ENCODE assay signal across 22 mouse cellular contexts in genomic region chr3:69433580-69433979, GRCm38 (mm10).
DNase-seq lines count a peak whose midpoint lies in the region; ATAC-seq and TF ChIP-seq lines count a peak whose summit lies in the region.
"Had no signal": no experiment of that assay in that cellular context is flagged by ENCODE, and none has a peak within 500 bp of the region (broad histone marks: within the 10 kb centered on the region; RNA-seq: fewer than 3 reads in every experiment).

No protein-coding gene starts in this region.

- TF ChIP-seq CTCF in midbrain, postnatal 0 days (IDR thresholded peaks at IDR 0.05): no peak

- no peaks in the 10 kb centered on the region for H3K36me3 ChIP-seq in heart, embryonic 15.5 days
- H3K36me3 ChIP-seq in midbrain, postnatal 0 days (ENCODE audit: insufficient read depth, low read length): no peaks in the 10 kb centered on the region
- no peaks in the 10 kb centered on the region for H3K36me3 ChIP-seq in midbrain, embryonic 14.5 days (ENCODE audit: control insufficient read depth, insufficient read depth, low read length)
- H3K36me3 ChIP-seq: forebrain, embryonic 15.5 days; kidney, embryonic 15.5 days; neural tube, embryonic 12.5 days; stomach, embryonic 15.5 days had no signal

- no peak for ATAC-seq in heart, embryonic 15.5 days (replicated peaks; ENCODE audit: insufficient number of reproducible peaks, insufficient read depth, low FRiP score, low read depth)
- ATAC-seq in midbrain, postnatal 0 days (ENCODE audit: low FRiP score): no peak
- no peak for ATAC-seq in midbrain, embryonic 14.5 days (ENCODE audit: low FRiP score, low TSS enrichment)
- no peak for ATAC-seq in inflammation-experienced regulatory T-cells, adult 6 months
- ATAC-seq: forebrain, embryonic 15.5 days; lung, postnatal 0 days had no signal

- H3K4me2 ChIP-seq in heart, embryonic 15.5 days: peak overlapping the region; percentile 17; the same call in 1 of the 2 replicates
- H3K4me2 ChIP-seq in midbrain, postnatal 0 days (ENCODE audit: low read depth, low read length, poor library complexity, severe bottlenecking): no peak overlapping the region
- H3K4me2 ChIP-seq in midbrain, embryonic 14.5 days (ENCODE audit: low read length): no peak overlapping the region
- H3K4me2 ChIP-seq: forebrain, embryonic 15.5 days; kidney, embryonic 15.5 days; neural tube, embryonic 12.5 days; stomach, embryonic 15.5 days had no signal

- H3K4me1 ChIP-seq in heart, embryonic 15.5 days (replicated peaks): peaks cover 9% of the 10 kb centered on the region
- no peaks in the 10 kb centered on the region for H3K4me1 ChIP-seq in midbrain, postnatal 0 days (ENCODE audit: insufficient read depth, low read length)
- H3K4me1 ChIP-seq in midbrain, embryonic 14.5 days (ENCODE audit: control insufficient read depth, insufficient read depth, low read length): no peaks in the 10 kb centered on the region
- H3K4me1 ChIP-seq: kidney, embryonic 15.5 days; neural tube, embryonic 12.5 days; stomach, embryonic 15.5 days had no signal

- DNase-seq in gastrocnemius, postnatal 14 days: peak; percentile 5
- DNase-seq in gastrocnemius, postnatal 36 days: no peak
- no peak for DNase-seq in heart, adult 8-10 months (ENCODE audit: low spot score)
- DNase-seq in midbrain, postnatal 0 days (ENCODE audit: low spot score): peak; percentile 14
- DNase-seq in midbrain, embryonic 14.5 days: no peak
- DNase-seq: adrenal gland, postnatal 36 days; cerebellum, adult 9-10 months; heart, postnatal 10 days; kidney, adult 11 months; kidney, postnatal 36 days; layer of hippocampus, postnatal 36 days; right cerebral cortex, adult 18-20 months; right cerebral cortex, postnatal 4 days; thymus, postnatal 25 days had no signal

- H3K9ac ChIP-seq in heart, embryonic 15.5 days: no peak overlapping the region
- H3K9ac ChIP-seq in midbrain, postnatal 0 days (replicated peaks; ENCODE audit: low read length, poor library complexity, severe bottlenecking): no peak overlapping the region
- H3K9ac ChIP-seq in midbrain, embryonic 14.5 days (replicated peaks; ENCODE audit: low read length): no peak overlapping the region
- H3K9ac ChIP-seq: forebrain, embryonic 15.5 days; kidney, embryonic 15.5 days; neural tube, embryonic 12.5 days; stomach, embryonic 15.5 days had no signal

- H3K27ac ChIP-seq in heart, embryonic 15.5 days: peak overlapping the region; percentile 52
- no peak overlapping the region for H3K27ac ChIP-seq in midbrain, postnatal 0 days (ENCODE audit: low read depth, low read length)
- H3K27ac ChIP-seq in midbrain, embryonic 14.5 days (replicated peaks; ENCODE audit: low read depth, low read length): no peak overlapping the region
- H3K27ac ChIP-seq: forebrain, embryonic 15.5 days; kidney, embryonic 15.5 days; macrophage; neural tube, embryonic 12.5 days; stomach, embryonic 15.5 days had no signal

- 86% methylated on average over 10 of the region's 10 CpGs for WGBS in heart, embryonic 15.5 days
- 87% methylated on average over 10 of the region's 10 CpGs for WGBS in midbrain, postnatal 0 days
- 91% methylated on average over 10 of the region's 10 CpGs for WGBS in midbrain, embryonic 14.5 days

- intact Hi-C loops in gastrocnemius, postnatal 14 days (cut with DNase I; ENCODE audit: low total_unique reads): no loop called here
- intact Hi-C loops in gastrocnemius, postnatal 36 days (cut with DNase I): no loop called here

- H3K4me3 ChIP-seq in heart, embryonic 15.5 days: no peak overlapping the region
- H3K4me3 ChIP-seq in midbrain, postnatal 0 days (ENCODE audit: low read depth, low read length): no peak overlapping the region
- H3K4me3 ChIP-seq in midbrain, embryonic 14.5 days (replicated peaks; ENCODE audit: low read depth, low read length): no peak overlapping the region
- H3K4me3 ChIP-seq: forebrain, embryonic 15.5 days; kidney, embryonic 15.5 days; neural tube, embryonic 12.5 days; stomach, embryonic 15.5 days had no signal

- H3K9me3 ChIP-seq in heart, embryonic 15.5 days (replicated peaks): no peaks in the 10 kb centered on the region
- H3K9me3 ChIP-seq in midbrain, postnatal 0 days (ENCODE audit: low read length): no peaks in the 10 kb centered on the region
- no peaks in the 10 kb centered on the region for H3K9me3 ChIP-seq in midbrain, embryonic 14.5 days (ENCODE audit: control insufficient read depth, low read length)
- H3K9me3 ChIP-seq: forebrain, embryonic 15.5 days; kidney, embryonic 15.5 days; neural tube, embryonic 12.5 days; stomach, embryonic 15.5 days had no signal

- no peaks in the 10 kb centered on the region for H3K27me3 ChIP-seq in heart, embryonic 15.5 days
- H3K27me3 ChIP-seq in midbrain, postnatal 0 days (ENCODE audit: insufficient read depth, low read length): no peaks in the 10 kb centered on the region
- H3K27me3 ChIP-seq in midbrain, embryonic 14.5 days (ENCODE audit: control insufficient read depth, insufficient read depth, low read length): no peaks in the 10 kb centered on the region
- H3K27me3 ChIP-seq: forebrain, embryonic 15.5 days; kidney, embryonic 15.5 days; neural tube, embryonic 12.5 days; stomach, embryonic 15.5 days had no signal

Comparison
In these comparisons a context has a peak if more than half of its experiments do, and no peak if none do; other contexts are left out.
1. DNase-seq: peak in gastrocnemius, postnatal 14 days (single experiment) and midbrain, postnatal 0 days (single experiment); none in gastrocnemius, postnatal 36 days (0 of 2), heart, adult 8-10 months (single experiment) and midbrain, embryonic 14.5 days (single experiment).